Mouse (Mus musculus) heart, postnatal 10 days (tissue): ENCODE results near the gene Fer. TPM values are rescaled to one million over a fixed set of nuclear protein-coding genes. Genes with fewer than 3 reads are reported as not detected.
"Not testable (repeated sequence)": the region's sequence is repeated elsewhere in the genome, so short reads cannot be mapped to it uniquely, and the experiment has no call there.

Experiments
- DNase-seq, 2 experiments: peaks; one replicate each; pipeline ENCODE4 v3.0.0; 2021
- intact Hi-C: fragments of 180-260 bp; cut with DNase I; formaldehyde crosslinking; loops from one replicate; pipeline ENCODE4 v1.15.1; 2025
- total RNA-seq, 2 experiments: library from RNA; stranded (reverse); gene quantifications; 2 replicates each; pipeline ENCODE4 v1.2.3; 2021

The Fer gene
- total RNA-seq: 10 to 100 TPM; 23.4 to 25.3 TPM

DNA sequence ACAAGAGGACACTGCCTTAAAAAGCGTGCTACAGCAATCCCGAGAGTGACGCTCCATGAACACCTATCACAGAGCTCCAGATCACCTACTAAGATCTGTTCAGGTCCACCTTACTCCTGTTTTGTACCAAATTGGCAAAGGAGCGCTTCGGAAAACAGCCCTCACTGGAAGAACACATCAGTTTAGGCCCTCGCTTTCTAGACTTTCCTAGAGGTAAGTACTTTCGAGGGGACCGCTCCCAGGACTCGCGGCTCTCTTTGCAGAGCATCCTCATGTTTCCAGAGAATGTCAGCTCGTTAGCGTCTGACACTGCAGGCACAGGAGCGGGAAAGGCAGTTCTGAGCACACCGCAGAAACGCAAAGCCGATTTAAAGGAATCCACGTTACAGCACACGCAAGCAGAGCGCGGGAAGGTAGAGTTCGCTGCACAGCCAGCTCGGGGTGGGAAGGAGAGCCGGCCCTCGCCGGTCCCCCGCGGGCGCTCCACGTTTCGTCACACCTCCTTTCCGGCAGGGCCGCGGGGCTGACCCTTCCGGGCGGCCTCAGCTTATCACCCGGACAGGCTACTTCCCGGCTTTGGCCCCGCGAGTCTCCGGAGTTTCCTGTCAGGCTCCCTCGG is at the start of gene Fer:
TSS of gene Fer (plus strand) at position 51 of the 619 bp plus-strand sequence.
- peak in 1 of 2 experiments; percentile 30 for DNase-seq
- intact Hi-C loops: loop anchor here (5.0 to 10.0 kb wide), 2 partner anchors 472 to 739 kb away; partner anchors contain the start of genes Man2a1 and Pja2

DNA sequence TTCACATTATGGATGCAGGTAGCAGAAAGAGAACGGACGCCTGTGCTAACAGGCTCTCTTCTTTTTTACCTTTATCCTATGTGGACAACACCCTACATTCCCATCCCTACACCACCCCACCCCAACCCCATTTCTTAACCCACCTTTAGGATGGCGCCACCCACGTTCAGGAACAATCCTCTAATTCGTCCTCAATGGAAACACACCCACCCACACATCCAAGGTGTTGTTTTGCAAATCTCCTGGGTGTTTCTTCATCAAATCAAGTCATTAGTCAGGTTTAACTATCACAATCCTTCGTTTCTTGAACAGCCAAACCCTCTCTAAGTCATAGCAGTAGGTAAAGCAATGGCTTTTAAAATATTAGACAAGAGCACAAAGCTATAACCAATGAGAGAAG is 49.3 kb upstream of the Fer start:
- intact Hi-C loops: no loop called here
- no peak for DNase-seq

DNA sequence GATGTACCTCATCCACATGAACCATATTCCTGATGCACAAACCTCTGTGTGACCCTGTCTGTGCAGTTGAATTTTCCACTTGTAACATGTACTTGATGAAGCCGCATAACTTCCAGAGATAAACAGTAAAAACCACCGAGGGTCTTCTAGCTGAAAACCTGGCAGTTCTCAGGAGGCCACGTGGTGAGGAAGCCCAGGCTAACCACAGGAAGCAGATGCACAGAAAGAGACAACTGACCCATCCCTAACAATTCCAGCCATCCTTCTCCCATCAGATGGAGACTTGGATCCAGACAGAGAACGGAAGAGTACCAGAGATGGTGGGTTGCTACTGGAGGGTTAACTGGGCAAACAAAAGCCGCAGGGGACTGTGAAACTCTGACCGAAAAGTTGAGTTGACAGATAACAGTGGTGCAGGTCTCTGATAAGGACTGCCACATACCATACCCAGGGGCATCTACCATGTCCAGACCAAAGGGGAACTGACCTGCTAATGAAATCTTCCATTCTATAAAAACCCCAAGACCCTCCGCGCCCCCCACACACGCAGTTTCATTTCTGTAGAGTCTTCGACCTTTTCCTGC is 44.3 kb upstream of the Fer start:
- no peak for DNase-seq
- intact Hi-C loops: no loop called here

DNA sequence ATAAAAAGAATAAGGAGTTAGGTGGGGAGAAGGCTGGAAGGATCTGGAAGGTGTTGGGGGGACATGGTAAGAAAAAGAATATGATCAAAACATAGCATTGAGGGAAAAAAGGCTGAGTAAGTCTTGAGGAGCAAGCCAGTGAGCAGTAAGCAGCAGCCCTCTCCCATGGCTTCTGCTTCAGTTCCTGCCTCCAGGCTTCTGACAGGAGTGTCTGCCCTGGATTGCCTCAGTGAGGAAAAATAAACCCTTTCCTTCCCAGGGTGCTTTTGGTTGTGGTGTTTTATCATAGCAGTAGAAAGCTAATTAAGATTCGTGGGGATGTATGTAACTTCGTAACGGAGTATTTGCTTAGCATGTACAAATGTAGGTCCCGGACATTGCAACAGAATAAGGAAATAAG is 38.7 kb upstream of the Fer start:
- no peak for DNase-seq
- intact Hi-C loops: no loop called here

DNA sequence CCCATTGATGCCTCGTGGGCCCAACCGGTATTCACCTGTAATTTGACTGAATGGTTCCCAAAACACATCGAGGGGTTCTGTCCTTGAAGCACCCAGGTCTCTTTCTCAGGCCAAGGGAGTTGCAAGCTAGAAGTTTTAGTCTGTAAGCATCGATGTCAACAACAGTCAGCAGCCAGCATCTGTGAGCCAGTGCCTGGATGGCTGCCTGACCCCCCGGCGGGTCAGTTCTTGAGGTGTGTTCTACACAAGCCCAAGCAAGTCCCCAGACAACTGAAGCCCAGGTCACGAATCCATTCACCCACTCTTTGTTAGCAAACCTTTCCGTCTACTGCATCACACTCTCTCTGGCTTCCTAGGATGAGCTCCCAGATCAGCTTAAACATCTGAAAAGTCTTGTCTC is 36.7 kb upstream of the Fer start:
- intact Hi-C loops: no loop called here
- no peak for DNase-seq

DNA sequence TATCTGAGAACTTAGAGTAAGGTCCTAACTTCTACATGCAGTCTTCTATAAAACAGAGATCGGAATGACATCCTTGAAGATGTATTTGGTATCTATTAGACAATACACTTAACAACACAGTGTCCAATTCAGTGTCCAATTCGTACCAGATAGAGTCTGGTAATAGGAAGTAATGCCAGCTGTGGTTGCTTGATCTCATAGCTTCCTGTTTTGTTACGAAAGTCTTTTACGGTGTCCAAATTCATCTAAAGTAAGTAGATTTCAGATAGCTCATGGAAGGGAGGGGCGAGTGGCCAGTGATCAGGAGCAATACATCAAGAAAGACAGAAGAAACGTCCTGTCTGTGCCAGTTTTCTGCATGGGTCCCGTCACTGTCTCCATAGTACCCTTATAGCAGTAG is 36.1 kb upstream of the Fer start:
- intact Hi-C loops: no loop called here
- DNase-seq: no peak

GRCm38 (mm10) chr17:63828561-63829332 is 34.1 kb upstream of the Fer start:
- no peak for DNase-seq
- intact Hi-C loops: no loop called here

DNA sequence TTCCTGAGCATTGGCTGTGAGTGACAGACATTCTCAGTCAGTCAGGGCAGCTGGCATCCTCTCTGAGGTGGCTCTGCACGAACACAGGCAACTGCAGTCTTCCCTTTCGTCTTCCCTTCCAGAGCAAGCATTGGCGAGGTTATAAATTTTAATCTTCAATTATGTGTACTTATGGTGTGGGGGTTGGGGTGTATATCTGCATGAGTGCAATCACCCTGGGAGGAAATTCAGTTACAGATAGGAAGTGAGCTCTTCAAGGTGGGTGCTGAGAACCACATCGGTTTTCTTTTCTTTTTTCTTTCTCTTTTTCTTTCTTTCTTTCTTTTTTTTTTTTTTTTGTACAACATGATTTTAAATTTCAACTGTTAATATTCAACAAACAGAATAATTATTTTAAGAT is 31.3 kb upstream of the Fer start:
- intact Hi-C loops: no loop called here
- DNase-seq: no peak

GRCm38 (mm10) chr17:63836223-63836622 is 26.6 kb upstream of the Fer start:
- no peak for DNase-seq
- intact Hi-C loops: no loop called here

DNA sequence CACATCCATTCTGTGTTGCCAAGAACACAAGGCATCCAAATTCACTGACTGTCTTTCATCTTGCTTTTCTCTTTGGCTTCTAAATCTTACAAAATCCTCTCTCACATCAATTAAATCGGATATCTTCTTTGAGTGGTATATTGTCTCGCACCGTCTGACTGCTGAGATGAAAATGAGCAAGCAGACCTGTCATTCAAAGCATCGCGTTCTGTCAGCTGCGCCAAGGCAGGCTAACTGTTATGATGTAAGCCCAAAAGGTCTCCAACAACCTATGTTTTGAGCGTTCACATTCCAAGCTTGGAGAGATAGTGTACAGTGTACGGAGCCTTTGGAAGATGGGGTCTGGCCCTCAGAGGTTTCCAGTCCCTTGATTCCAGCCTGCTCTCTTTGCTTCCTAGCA is 26.2 kb upstream of the Fer start:
- intact Hi-C loops: no loop called here
- DNase-seq: no peak

GRCm38 (mm10) chr17:63838144-63838543 is 24.7 kb upstream of the Fer start:
- intact Hi-C loops: no loop called here
- DNase-seq: no peak

DNA sequence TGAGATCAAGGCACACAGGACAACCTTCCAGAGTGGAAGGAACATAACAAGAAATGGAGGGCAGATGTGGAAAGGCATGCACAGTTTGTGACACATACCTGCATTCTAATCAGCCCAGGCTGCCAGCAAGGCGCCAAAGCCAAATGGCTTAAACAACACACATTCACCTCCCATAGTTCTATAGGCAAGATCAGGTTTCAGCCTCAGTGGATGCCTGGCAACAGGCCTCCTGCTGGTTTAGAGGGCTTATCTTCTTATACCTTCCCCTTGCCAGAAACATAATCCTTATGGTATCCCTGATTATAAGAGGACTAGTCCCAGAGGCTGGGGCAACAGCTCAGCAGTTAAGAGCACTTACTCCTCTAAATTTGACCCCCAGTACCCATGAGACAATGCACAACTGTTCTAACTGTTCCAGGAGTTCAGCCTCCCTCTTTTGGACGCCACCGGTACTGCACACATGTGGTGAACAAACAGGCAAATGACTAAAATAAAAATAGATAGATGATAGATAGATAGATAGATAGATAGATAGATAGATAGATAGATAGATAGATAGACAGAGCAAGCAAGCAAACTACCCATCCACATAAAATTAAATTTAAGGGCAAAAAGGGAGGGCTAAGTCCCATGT is 23.1 kb upstream of the Fer start:
- no peak for DNase-seq
- intact Hi-C loops: no loop called here

- intact Hi-C loops: no loop called here
- DNase-seq: no peak
Measured at GRCm38 (mm10) chr17:63842226-63842625, 20.6 kb upstream of the Fer start.

GRCm38 (mm10) chr17:63844936-63845335 is 17.9 kb upstream of the Fer start:
- intact Hi-C loops: no loop called here
- DNase-seq: no peak

- intact Hi-C loops: not testable (repeated sequence)
Measured at GRCm38 (mm10) chr17:63845766-63846165, 17.1 kb upstream of the Fer start.

DNA sequence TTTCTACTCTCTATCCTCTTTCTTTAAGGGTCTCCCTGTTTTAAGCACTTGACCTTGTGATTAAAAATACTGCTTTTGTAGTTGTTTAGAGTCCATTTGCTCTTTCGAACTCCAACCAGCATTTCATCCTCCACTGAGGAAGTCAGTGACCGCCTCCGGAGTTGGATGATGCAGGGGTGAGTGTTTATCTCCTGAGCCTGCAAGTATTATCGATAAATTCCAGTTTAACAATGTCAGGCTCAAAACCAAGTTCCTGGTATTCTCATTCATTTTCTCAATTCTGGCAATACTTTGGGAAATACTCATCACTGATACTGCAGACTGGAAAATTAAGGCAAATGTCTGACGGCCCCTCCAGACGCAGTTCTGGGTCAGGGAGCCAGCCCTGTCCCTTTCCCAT is 13.7 kb upstream of the Fer start:
- no peak for DNase-seq
- intact Hi-C loops: no loop called here

More at GRCm38 (mm10) chr17:63845766-63846165, 17.1 kb upstream of the Fer start:
- DNase-seq: not testable (repeated sequence)

DNA sequence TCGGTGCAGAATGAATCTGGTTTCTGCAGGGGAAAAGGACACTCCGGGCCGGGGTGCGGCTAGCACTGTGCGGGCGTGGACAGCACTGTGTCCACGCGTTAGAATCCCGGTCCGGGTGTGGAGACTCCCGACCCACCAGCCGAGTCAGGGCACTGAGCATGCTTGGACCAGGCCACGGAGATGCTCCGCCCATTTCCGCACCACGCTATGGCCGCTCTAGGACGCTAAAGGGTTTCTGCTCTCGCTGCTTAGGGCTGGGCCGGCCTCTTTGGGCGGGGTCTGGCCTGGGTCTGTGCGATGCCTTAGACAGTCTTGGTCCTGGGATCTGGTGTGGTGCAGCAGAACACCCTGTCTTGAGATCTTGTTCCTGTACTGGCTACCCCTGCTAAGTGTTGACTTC is 13.3 kb upstream of the Fer start:
- peak; percentile 91 for DNase-seq
- intact Hi-C loops: no loop called here

DNA sequence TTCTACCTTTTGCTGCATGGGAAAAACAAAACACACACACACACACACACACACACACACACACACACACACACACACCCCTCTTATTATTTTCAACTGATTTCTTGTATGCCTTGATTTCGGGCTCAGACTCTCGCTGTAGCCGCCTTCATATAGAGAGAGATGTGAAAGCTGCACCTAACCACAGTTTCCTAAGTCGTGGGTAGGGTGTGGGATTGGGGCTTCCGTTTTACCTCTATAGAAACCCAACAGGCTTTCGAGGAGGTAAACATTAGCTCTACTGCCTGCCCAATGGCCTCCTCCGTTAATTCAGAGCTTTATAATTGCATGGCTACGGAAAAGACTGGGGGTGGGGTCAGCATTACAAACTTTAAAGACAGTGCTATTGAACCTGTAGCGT is 12.8 kb upstream of the Fer start:
- intact Hi-C loops: no loop called here

GRCm38 (mm10) chr17:63857023-63857544 is 5.8 kb upstream of the Fer start:
- intact Hi-C loops: no loop called here
- DNase-seq: no peak

More for the DNA sequence above, 12.8 kb upstream of the Fer start:
- no peak for DNase-seq

DNA sequence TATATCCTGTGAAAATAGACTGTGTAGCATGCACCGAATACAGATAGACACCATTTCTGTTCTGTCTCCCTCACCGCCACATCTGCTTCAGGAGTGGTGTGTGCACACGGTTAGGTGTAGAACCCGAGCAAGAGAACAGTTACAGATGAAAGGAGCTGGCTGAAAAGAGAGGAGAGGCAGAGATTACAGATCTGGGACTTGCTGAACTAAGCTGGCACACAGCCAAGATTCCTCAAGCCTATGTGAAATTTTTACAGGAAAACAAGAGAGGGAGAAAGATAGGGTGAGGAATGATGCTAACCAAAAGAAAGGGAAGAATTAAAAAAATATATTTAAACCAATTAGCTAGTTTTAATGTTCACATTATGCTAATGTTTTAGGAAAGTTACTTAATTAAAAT is 1.9 kb upstream of the Fer start:
- intact Hi-C loops: loop anchor here (5.0 to 10.0 kb wide), 2 partner anchors 474 to 741 kb away; partner anchors contain the start of genes Man2a1 and Pja2
- DNase-seq: no peak

GRCm38 (mm10) chr17:63862399-63862798 is 463 bp upstream of the Fer start:
- intact Hi-C loops: loop anchor here (5.0 to 10.0 kb wide), 2 partner anchors 472 to 740 kb away; partner anchors contain the start of genes Man2a1 and Pja2

More at GRCm38 (mm10) chr17:63862399-63862798, 463 bp upstream of the Fer start:
- DNase-seq: no peak
